Mouse (Mus musculus): Measurements from ENCODE around the gene Fgfr2.

Gene Fgfr2

DNA sequence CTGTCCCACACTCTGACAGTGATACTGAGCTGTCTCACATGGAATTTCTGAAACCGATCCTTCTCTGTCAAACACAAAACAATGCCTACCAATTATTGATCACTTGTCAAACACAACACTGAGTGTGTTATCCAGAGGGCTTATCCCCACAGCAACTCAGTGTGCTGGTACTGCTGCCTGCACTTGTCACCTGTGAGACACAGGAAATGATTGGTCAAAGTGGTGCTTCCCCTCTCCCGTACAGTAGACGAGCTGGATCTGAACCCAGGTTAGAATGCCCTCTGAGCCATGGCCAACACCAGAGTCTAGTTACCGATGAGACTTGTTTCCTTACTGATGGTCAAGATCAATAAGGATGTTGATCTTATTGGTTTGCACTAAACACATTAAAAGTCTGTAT, 2321.3 kb downstream of the Fgfr2 start:
- DNase-seq (ENCODE audit: low spot score) = no peak

DNA sequence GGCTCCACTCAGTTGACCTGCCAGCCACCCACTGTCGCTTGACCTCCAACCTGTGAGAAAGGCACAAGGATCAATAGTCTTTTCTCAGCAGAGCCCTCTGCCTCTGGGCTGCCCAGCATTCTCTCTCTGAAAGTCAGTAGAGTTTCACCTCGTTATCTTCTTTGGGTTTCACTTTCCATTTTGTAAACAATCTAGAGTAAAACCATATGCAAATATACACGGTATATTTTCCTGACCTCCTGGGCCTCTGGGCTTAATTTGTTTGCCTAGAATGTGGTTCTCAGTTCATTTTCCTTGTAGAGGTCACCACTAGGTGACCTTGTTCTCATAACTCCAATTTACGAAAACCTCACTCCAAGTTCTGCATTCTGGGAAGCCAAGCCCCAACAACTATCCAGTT, 2322.5 kb downstream of the Fgfr2 start:
- no peak for DNase-seq (ENCODE audit: low spot score)

DNA sequence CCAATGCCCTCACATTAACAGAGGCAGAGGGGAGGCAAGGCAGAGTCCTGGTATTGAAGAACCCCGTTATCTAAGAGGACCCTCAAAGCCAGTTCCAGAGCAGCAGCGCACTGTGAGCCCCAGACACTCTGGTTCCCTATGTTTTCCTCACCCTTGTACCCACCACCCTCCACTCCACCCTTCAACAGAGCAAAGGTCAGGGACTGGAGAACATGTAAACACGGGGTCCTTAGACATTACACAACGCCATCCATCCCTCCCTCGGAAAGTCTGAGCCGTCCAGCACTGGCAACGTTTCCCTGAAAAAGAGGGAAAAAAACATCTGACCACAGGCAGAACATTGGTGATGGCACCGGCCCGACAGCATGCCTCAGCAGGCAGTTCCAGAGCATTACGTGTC, 2323.7 kb downstream of the Fgfr2 start:
- DNase-seq (ENCODE audit: low spot score) = no peak

DNA sequence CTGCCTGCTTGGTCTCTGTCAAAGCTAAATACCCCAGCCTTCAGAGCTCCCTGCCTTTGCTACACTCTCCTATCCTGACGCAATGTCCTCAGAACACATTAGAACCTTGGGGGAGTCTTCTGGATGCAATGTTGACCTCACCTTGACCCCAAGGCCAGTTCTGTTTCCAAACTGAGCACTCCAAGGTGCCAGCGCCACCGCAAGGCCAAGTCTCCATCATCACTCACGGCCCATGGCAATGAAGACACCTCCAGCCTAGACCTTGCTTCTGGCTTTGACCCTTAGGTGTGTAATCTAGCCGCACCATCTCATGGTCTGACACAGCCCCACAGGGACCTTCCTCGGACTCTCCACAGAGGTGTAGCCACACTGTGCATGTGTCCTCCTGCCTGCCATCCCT, 2325.6 kb downstream of the Fgfr2 start:
- no peak for DNase-seq (ENCODE audit: low spot score)

DNA sequence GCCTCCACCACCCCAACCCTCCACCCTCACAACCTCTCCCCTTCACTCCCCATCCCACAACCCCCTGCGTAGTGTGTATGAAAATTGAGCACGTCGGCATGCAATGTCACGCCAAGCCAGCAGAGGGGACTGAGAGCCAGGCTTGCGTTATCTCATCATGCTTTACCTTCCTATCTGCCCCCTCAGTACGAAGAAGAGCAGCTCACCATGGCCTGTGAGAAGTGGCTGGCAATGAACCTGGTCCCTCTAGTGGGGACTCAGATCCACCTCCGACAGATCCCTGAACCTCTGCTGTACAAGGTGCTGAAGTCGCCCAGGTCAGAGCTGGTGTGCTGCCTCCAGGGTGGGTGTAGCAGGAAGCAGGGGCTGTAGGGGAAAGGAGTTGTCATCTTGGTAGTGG, 2326.4 kb downstream of the Fgfr2 start:
- DNase-seq (ENCODE audit: low spot score) = no peak

DNA sequence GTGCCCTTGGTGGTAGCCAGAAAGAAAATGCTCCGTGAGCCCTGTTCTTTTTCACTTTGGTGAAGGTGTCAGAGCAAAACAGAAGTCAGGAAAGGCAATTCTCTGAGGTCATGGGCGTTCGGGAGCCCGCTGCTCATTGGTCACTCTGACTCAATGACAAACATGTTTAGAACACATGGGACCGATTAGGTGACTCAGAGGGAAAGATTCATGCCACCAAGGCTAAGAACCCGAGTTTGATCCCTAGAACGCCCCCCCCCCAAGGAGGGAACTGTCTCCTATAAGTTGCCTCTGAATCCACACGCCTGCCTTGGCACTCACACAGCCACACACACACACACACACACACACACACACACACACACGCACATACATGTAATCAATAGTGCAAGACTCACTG, 2329.5 kb downstream of the Fgfr2 start:
- no peak for DNase-seq (ENCODE audit: low spot score)

DNA sequence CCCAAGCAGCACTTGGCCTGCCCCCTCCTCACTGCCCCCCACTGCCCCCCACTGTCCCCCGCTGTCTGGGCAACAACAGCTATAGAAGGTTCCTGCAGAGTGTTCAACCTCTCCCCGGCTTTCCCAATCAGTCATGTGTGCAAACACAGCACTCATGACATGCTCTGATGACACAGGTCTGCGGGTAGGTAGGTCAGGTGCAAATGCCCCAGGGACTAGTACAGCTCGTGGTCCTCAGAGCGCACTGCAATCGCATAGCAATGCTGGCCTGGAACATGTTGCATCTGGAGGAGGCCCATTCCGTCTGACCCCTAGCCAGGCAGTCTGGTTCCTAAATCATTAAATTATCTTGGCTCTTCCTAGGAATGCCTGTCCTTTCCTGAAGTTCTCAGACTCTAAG, 2333.7 kb downstream of the Fgfr2 start:
- DNase-seq (ENCODE audit: low spot score) = no peak

DNA sequence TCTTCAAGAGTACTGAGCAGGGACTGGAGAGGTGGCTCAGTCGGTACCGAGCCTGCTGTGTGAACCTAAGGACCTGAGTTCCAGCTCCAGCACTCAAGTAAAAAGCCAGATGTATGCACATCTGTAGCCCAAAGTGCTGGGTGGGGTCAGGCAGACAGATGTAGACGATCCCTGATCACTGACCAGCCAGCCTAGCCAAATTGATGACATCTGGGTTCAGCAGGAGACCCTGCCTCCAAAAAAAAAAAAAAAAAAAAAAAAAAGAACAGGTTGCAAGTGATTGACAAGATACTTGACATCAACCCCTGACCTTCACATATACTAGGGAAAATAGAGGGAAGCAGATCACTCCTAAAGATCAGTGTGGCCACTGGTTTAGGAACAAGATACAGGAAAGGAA, 2334.2 kb downstream of the Fgfr2 start:
- DNase-seq (ENCODE audit: low spot score) = no peak

DNA sequence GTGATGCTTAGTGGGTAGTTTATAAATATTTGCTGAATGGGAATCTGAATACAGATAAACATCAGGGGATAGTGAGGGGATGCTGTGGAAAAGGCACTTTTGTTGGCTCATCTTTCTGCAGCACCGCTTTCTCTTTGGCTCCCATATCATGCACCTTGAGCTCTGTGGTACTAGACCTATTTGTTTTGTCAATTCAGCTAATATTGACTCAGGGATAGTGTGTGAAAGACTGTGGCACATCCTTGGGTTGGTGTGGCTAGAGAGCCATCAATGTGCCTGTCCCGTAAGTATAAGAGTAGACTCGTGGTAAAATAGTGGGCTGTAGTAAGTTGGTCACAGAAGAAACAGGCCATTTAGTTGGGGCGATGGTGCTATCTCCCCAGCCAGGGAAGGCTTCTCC, 2335.6 kb downstream of the Fgfr2 start:
- no peak for DNase-seq (ENCODE audit: low spot score)

DNA sequence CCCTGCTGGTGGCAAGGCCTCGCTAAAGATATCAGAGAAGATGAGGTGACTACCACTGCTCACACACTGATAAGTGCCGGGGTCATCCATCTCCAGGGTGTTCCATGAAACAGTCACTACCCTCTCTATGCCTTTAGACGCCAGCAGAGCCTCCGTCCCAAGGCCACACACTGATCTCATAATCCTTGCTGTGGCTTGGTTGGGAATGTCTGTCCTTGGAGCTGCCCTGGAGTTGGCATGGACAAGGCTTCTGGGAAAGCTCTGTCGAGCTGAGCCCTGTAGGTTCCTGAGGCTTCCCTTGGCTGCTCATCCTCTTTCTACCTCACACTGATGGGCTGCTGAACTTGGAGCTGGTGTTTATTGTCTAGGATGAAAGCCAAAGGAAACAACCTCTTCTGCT, 2336.4 kb downstream of the Fgfr2 start:
- no peak for DNase-seq (ENCODE audit: low spot score)

DNA sequence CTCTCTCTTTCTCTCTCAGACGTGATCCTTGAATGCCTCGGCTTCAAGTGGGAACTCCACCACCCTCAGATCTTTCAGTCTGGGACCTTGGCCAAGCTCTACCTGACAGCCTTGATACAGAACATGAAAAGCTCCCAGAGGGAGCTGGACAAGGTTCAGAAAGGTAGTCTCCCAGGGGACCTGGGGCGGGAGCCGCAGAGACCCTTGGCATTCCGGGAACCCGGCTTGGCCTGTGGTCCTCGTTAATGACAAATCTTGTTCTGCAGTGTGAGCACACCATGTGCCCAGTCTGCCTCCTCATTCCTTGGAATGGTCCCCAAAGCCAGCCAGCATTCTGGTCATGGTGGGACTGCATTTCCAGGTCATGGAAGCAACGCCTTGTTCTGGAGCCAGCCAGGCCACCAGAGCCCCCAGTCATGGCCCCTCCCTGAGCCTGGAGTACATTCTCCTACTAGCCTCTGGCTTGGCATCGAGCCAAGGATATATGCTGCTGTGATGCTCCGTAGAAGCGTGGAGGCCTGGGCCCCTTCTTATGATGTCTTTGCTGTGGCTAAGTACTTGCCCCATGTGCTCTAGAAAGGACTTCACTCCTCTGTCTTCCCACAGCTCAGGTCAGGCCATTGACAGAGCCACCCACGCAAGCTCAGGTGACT, 2337.1 kb downstream of the Fgfr2 start:
- no peak for DNase-seq (ENCODE audit: low spot score)

DNA sequence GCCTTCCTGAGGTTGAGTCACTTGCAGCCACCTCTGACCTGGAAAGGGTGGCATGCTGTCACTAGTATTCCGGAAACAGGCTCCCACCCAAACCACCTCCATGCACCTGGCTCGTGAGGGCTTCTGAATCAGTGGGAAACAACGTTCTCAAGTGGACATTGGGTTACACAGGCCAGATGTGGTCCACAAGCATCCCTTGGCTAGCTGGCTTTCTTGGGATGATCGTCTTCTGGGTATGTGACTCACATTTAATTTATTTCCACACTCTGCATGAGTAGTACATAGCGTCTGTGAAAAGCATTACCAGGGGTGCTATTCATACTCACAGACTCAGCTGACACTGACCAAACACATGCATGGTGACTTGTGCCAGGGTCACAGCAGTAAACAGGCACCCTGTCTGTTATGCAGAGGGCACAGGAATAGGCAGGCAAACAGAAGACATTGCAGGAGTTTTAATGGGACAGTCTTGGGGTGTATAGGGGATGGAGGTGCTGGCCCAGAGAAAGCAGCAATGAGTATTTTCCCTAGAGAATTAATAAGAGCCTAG, 2340.6 kb downstream of the Fgfr2 start:
- DNase-seq (ENCODE audit: low spot score) = no peak

DNA sequence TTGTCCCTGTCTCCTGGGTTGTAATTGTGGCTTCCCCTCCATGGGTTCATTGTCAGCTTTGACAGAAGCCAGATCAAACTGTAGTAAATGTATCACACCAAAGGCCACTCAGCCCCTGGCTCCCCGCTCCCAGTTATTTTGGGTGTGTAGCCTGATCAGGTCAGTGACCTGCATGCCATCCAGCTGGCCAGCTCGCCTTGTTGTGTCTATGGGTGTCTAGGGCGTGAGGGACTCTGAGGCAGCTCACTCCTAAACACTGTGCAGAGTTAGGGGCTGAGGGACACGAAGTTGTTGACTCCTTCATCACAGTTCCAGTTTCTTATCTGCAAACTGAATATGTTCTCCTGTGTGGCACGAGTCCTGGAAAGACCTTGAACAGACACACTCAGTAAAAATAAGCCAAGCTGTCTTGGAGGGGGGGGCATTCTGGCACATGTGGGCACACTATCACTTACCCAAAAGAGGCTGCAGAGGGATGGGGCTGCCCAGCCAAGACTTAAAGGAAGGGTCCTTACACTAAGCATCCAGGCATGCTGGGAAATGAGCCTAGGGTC, 2342.2 kb downstream of the Fgfr2 start:
- DNase-seq (ENCODE audit: low spot score) = no peak

DNA sequence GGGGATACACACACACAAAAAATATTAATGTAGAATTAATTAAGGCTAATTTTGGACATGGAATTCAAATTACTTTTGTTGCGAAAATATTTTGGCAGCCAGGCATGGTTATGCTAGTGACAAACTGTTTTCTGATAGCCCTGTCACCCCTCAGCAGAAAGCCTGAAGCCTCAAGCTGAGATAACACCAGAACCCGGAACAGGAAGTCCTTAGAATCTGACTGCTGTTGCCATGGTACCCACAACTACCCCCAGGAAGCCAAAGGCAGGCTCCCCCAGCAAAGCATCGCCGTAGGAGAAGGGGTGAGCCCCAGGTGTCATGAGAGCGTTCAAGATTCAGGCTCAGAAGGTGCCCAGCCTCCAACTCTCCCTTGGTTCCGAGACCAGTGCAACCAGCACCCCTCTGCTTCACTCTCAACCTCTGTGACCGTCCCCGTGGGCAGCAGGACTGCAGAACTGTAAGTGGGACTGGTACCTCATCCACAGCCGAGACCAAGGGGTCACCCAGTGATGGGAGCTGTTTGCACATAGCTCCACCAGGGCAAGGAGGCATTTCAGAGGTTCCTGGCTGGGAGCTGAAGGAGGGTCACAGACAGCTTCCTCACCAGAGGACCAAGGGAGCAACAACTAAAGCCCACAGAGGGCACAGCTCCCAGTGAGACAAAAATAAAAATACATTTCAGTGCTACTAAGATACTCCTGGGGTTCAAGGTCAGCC, 2349.1 kb downstream of the Fgfr2 start, which contains the start of gene Btbd16:
Gene Btbd16, plus strand, starts transcription at position 156 of the 717 bp plus-strand sequence.
- DNase-seq (ENCODE audit: low spot score) = no peak

DNA sequence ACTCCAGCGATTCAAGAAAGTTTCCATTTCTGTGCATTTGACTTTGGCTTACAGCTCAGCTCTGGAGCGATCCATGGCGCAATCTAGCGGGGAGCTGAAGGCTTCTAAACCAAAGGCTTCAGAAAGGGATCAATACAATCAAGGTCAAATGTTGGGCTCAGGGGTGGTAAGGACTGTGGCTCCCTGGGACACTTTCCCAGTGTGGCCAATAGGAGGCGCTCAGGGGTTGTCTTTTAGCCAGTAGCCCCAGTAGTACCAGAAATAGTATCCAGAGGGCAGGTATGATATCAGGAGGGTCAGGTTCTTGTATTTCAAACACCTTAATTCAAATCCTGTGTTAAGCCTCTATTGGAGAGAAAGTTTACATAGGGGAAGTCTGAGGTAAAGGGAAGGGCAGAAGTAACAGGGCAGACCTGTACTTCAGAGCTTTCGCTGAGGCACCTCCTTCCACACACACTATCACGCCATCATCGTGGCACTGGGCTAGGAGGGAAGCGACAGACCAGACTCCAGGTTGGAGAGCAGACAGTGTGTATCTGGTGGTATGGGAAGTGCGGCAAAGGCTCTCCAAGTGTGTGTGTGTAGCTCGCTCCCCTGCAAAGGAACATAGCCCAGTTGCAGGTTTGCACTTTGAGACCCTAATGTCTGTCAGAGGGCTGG, 2349.8 kb downstream of the Fgfr2 start:
- DNase-seq (ENCODE audit: low spot score) = peak; percentile 52

DNA sequence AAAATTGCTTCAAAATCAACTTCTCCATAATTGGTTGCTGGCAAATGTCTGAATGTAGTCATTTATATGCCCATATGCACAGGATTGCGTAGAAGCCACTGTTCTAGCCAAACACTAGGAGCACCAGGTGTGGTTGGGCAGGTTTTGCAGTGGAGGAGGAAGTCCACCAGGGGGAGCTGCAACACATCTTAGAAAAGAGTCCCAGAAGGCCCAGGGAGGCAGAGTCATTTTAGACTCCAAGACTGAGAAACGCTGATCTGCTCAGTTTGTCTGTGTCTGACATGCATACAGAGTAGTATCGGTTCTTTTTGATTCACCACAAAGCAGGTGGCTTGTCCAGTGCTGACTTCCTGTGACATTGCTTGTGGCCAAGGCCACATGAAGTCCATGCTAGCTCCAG, 2352.4 kb downstream of the Fgfr2 start:
- peak; percentile 81 for DNase-seq (ENCODE audit: low spot score)

DNA sequence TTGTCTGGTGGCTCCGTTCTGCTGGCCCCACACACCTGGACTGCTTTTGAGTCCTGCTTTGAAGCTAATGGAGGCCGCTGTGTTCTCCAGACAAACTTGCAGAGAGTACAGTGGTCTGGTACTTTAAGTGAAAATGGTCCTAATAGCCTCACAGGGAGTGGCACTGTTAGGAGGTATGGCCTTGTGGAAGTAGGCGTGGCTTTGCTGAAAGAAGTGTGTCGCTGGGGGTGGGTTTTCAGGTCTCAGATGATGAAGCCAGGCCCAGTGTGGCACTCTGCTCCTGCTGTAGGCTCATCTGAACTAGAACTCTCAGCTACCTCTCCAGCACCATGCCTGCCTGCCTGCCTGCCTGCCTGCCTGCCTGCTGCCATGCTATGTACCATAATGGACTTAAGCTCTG, 2355.0 kb downstream of the Fgfr2 start:
- DNase-seq (ENCODE audit: low spot score) = no peak

DNA sequence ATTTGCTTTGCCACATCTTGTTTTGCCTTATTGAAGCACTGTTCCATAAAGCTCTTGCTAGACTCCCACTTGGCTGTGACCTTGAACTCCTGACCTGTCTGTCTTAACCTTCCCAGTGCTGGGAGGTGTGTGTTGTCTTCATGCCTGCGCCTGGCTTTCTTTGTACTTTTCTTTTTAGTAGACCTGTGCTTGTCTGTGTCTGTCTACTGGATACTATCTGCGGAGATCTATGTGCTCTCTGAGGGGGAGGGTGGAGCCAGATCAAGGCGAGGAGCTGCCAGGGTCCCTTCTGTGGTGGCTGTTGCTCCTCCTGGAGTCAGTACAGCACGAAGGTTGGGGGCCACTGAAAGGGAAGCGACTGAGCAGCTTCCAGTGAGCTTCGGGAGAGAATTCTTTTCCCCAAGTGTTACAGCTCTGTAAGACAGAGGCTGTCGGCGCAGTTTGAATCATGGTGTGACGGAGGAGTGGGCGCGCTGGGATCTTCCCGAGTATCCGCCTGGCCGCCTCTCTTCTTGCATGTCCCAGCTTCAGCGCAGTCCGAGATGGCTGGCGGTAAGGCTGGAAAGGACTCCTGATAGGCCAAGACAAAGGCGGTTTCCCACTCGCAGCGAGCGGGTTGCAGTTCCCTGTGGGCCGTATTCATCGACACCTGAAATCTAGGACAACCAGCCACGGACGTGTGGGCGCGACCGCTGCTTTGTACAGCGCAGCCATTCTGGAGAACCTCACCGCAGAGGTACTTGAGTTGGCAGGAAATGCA, 2356.6 kb downstream of the Fgfr2 start:
- DNase-seq (ENCODE audit: low spot score) = no peak

DNA sequence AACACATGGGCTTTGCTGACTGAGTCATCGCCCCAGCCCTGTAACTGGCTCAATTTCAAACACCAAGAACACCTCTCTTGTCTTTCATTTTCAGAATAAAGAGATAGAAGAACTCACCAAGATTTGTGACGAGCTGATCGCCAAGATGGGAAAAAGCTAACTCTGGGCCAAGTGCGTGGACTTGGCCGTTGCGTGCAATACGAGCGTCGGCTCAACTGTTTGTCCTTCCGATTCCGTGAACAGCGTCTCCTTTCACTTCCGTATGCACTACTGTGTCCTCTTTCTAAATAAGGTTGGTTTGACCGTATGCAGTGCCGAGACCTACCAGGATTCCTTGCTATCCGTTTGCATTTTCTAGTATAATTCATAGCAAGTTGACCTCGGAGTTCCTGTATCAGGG, 2359.0 kb downstream of the Fgfr2 start:
- DNase-seq (ENCODE audit: low spot score) = no peak

DNA sequence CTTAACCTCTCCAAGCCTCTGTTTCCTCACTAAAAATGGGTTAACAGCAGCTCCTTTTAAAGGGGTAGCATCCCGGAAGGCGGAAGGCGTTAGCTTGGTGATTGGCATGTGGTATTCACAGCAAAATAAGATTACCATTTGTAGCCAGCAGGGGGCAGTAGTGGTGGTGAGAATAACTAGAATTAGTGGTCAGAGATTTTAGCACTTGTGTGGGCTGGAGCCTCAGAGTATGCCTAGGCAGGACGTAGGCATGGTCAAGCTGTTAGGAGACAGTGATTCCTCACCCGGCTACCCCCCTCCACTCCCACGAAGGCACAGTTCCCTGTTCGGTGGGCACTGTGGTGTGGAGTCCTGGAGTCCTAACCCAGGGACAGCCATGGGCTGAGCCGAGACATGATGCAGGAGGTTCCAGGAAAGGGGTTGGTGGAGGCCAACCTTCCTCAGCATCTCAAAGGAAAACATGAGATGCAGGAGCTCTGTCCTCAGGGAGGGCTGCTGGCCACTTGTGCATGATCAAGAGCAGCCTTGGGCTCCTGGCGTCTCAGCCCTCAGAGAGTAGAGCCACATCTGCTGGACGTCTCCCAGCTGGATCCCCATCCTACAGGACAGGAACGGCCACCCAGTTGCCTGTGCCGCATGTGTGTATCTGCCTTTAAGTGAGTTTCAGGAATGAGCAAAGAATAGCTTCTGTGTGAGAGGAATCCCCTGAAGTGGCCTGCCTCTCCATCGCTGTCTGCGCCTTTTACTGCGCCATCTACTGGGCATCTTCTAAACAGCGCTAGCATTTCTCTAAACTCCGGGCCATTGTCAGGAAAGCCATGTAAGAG, 2360.9 kb downstream of the Fgfr2 start:
- DNase-seq (ENCODE audit: low spot score) = peak; percentile 56

DNA sequence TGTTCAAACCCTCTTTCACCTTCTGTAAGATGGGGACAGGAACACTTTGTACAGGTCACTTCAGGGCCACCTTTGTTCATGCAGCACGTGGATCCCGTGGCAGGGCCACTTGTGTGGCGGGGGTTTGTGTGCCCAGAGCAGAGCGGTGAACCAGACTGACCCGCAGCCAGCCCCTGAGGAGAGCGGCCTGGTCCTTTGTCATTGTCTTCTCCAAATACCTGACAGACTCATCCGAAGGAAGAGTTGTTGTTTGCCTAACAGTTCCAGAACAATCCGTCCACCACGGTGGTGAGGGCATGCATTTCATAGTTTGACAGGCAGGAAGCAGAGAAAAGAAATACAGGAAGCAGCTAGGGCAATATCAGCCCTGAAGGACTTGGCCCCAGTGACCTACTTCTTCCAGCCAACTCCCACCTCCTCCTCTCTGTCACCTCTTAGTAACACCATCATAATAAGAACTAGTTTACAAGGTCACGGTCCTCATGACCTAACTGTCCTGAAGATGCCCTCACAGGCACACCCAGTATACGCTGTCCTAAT, 2365.8 kb downstream of the Fgfr2 start:
- DNase-seq (ENCODE audit: low spot score) = no peak
